Mouse (Mus musculus) cerebellum, postnatal 10 days (tissue): ENCODE measurements at regions not wholly inside any gene's neighbourhood (a gene's known extent, or its start where the extent isn't known, plus 50 kb on each side); places are given as distances from the start of the nearest gene placed in this dataset.
"Not testable (repeated sequence)": the region's sequence is repeated elsewhere in the genome, so short reads cannot be mapped to it uniquely, and the experiment has no call there.

ENCODE experiments used
- DNase-seq, 2 experiments: peaks; one replicate each; pipeline ENCODE4 v3.0.0; 2021; ENCODE audit warnings: mixed read lengths in 2 of 2

DNA sequence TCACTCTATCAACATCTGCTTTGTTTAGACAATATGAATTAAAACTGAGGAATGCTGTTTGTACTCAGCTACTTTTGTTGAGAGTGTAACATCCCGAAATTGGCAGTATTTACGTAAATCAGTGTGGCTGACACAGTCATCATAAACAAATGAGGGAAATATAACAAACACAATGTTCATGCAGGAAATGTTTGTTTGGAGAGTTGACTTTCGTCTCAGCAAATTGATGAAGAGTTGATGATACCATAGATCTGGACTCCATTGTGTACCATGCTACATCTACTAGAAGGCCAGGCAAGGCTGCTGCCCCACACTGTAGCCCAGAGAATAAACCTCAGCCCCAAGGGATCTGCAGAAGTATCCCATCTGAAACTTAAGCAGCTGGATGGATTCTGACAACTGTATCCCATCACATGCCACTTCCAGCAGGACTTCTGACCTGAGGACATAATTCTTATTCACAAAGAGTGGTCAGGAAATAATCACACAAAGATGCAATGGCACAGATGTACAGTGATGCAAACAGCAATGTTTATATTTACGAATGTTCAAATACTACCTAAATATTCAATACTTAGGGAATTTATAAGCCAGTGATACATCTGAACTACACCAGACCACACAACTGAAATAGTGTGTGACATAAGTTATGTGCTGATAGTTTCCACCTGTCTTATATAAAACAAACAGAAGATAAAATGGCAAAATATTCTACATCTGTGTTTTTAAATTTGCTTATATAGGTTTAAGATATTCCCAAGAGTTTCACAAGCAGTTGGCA lies 51.3 kb downstream of the Gm21897 start:
- no peak for DNase-seq

DNA sequence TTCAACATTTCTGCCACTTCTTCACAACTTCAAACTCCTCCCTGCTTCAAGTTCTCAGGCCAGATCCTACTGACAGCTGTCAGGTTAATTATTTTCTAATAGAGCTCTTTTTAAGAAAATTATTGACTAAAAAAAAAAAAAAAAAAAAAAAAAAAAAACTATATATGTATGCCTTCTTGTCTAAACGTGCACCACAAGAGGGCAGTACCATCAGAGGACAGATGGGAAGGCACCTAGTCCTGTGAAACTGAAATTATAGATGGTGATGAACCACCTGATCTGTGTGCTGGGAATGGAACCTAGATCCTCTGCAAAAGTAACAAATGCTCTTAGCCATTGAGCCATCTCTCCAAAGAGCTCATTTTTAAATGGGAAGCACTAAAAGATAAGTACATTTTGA lies 55.6 kb downstream of the Gm21897 start:
- DNase-seq = peak in 1 of 2 experiments; percentile 7

DNA sequence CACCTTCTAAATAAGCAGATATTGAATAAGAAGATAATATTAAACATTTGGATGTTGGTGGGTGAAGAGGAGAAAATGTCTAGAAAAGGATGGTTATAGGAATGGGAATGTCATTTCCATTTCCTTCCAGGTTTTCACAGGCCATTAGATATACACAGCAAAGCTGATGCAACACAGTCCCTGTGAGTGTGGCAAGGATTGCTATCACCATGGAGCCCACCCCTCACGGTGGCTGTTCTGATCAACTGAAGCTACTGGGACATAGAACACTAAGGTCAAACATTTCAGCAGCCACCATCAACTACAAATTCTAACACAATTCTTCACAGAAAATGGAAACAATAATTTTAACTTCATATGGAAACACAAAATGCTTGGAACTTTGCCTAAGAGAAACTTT lies 56.7 kb downstream of the Gm21897 start:
- no peak for DNase-seq

DNA sequence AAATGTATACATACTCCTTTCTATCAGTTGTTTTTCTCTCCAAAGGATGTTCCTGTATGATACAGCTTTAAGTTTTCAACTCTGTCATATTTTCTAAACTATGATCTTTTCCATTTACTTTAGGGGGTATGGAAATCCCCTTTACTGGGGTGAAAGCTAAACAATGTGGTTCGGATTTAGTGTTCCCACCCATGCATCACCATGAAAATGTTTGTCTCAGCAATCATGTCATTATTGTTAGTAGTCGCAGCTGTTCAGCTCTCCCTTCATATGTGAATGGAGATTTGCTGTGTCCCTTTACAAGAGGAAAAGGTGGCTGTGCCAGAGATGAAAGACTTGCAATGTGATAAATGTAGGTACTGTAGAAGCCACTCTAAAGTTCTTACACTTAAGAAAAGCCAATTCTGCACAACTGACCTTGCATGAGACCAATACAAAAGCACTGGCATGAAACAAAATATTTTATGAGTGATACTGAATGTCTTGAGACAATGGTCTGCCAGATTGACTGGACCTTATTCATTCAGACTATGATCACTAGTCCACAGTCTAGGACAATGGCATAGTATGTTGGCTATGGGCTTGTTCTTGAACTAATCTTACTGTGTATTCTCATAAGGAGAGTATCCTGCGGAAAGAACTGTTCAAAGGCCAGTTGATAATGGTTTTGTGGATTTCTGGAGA lies 68.4 kb downstream of the Gm21897 start:
- no peak for DNase-seq

DNA sequence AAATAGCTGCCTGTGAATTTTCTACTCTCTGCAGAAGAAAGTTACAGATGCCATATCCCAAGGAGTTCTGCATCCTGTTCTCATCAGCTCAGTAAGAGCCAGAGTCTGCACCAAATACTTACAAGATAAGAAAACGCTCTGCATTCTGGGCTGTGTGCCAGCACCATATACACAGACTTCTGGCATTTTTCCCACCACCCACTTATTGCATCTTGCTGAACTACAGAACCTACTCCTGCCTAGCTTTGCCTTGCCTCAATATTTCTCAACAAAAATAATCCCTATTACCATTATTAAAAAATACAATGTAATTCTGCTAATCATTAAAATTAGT lies 69.0 kb downstream of the Gm21897 start:
- DNase-seq = peak; percentile 11 to 12

DNA sequence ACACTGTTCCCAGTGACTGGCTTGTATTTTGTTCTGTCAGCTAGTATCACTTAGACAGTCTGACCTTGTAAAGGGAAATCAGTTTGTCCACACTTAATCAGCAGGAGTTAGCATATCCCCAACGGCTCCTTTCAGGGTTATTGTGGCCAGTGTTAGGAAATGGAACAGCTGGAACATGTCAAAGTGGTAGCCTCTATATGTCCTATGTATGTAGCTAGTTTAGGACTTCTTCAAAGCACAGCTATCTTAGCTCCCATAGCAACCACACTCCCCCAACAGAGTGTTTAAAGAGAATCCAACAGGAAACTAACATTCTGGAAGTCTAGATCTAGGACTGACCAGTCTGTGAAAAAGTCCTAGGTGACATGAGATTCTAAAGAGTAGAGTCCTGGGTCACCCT lies 72.6 kb downstream of the Gm21897 start:
- no peak for DNase-seq

DNA sequence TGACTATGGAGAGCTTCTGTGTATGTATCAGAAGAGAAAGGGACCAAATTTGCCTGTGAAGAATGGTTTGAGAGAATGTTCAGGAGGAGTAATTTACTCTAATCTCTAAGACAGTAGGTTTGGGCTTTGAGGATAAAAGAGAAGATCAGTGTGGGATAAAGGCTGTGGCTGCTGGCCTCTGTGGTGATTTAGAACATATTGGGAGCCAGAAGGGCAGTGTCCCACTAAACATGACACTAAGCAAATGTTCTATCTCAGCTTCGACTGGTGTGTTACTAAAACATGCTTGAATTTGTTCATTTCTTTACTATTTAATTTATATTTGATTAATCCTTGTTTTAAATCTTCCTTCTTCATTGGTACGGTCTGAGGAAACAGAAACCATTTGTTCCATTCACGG lies 113.1 kb downstream of the Gm21897 start:
- DNase-seq = no peak

DNA sequence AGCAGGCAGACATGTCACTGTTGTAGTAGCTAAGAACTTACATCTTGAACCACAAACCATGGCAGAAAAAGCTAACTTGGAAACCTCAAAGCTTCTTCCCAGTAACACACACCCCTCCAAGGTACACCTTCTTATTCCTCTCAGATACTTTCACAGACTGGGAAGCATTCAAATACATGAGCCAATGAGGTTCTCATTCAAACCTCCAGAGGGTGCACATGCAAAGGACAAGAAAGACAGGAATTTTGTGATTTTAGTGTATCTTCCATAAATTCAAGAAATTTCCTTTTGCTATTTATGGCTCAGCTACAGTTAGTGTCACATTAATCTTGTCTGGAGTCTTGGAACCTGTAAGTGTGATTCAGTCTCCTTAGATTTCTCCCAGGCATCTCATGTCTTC lies 115.4 kb downstream of the Gm21897 start:
- no peak for DNase-seq

DNA sequence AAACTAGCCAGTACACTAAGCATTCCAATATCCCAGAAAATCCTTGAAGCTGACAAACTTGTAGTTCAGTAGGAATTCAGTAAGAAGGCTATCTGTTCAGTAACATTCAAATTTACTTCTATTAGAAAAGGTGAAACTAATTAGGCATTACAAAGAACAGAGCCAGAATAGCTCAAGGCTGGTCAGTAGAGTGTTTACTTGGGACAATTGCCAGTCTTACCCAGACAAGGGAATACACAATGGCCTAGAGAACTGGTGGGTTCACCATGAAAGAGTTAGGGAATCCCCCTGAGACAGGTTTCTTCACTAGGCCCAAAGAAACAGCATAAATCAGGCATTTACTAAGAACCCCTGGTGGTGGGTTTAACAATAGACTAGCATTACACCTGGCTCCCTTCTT lies 145.6 kb downstream of the Gm21897 start:
- DNase-seq = not testable (repeated sequence)

DNA sequence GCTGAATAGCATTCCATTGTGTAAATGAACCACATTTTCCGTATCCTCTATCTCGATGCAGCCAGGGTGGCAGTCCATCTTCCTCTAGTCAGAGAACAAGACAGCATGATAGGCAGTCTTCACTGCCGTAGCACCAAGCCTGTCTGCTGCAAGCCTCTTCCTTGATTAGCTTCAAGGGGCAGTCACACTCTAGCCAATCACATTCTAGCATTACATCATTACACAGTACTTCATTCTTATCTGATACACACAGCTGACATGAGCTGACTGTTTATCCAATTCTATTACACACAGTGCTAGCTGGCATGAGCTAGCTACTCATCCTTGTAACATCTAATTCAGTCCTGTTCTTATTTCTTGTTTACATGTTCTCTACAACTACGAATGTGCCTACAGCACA lies 156.6 kb downstream of the Gm21897 start:
- no peak for DNase-seq

DNA sequence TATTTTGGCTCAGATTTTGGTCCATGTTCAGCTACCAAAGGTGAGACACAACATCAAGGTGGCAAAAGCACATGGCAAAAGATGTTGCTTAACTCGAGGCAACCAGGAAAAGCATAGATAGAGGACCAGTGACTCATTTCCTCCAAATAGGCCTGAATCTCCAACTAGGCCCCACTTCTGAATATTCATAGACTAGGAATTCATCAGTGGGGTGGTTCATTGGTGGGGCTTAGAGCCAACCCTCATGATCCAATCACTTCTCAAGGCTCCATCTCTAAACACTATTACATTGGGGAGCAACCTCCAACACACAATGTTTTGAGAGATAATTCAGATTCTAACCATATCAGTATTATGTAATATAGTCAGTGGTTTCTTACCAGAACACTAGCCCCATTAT lies 161.6 kb downstream of the Gm21897 start:
- DNase-seq = no peak

DNA sequence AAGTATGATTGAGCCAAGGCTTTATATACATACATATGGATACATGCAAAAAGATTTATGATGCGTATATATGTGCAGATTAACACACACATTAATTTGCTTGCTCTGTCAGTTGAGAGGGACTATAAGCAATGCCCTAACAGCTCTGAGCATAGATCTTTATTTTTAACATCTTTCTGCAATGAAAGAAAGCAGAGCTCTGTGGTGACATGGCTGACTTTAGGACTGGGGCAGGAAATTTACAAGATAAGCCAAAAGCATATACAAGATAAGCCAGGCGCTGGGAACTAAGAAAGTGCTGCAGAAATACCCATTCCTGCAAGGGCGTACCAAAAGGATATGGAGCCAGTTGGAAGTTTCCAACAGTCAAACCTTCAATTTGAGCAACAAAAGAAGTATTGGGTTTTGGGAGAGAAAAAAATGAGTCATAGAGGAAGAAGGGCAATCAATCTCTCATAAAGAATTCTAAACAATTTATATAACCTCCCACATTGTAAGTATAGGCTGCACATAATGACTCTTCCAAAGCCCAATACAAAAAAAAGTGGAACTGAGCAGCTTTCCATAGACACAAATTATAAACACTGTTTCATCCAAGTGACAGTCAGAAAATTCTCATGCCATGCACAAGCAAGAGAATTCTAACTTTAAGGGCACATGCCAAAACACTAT lies 174.2 kb downstream of the Gm21897 start:
- DNase-seq = no peak

DNA sequence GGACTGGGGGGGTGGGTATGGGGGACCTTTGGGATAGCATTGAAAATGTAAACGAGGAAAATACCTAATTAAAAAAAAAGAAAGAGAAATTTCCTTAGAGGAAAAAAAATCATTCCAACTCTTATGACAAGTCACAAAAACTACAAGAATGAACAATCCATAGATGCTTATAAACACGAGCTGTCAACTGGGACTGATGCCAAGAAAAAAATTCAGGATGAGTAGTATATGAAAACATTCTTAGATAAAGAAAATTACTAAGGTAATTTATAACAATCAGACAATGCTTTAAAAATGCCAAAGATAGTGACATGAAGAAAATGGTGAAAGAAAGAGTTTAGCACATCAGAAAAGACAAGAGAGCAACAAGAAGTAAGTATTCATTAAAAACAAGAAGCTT lies 176.0 kb downstream of the Gm21897 start:
- peak in 1 of 2 experiments; percentile 3 for DNase-seq
